Mouse (Mus musculus) testis, adult 2 months (tissue): ENCODE results near the gene Cyp2j12.
"Not testable (repeated sequence)": the region's sequence is repeated elsewhere in the genome, so short reads cannot be mapped to it uniquely, and the experiment has no call there.

Experiments used
- CTCF ChIP-seq: fragments of 200-500 bp; IDR thresholded peaks from 2 replicates; pipeline ENCODE4 v1.5.1; 2012; ENCODE audit warnings: low read depth, mild to moderate bottlenecking, inconsistent platforms, low read length, moderate library complexity; ENCODE audit not compliant: control insufficient read depth, insufficient read depth, insufficient replicate concordance
- POLR2A ChIP-seq: fragments of 200-500 bp; IDR thresholded peaks from 2 replicates; pipeline ENCODE4 v1.6.1; 2012; ENCODE audit warnings: low read depth, mild to moderate bottlenecking, inconsistent platforms, low read length, moderate library complexity; ENCODE audit not compliant: control insufficient read depth

DNA sequence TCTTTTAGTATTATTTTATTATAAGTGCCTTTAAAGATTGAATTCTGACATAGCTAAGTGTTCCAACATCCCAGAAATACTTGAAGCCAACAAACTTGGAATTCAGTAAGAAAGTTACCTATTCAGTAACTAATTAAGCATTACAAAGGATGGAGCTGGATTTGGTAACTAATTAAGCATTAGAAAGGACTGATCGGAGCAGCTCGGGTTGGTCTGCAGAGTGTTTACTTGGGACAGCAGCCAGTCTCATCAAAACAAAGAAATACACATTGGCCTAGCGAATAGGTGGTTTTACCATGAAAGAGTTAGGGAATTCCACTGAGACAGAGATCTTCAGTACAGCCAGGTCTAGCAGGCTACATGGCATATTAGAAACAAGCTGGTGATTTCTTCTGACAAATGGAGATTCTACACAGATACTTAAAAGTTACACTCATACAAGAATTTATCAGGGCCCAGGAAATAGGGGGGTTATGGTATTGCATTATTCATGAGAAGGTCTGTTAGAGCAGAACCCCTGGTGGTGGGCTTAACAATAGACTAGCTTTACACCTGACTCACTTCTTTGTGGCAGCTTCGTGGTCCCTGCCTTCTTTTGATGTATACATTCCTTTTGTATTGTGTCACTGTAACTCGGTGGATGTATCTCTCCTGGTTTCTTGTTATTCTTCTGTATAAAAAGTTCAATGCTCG, 51.5 kb downstream of the Cyp2j12 start:
- not testable (repeated sequence) for TF ChIP-seq POLR2A, CTCF
